Mouse (Mus musculus) midbrain, embryonic 12.5 days (tissue): ENCODE measurements around the gene Zfp990. TPM values are rescaled to one million over a fixed set of nuclear protein-coding genes. Genes with fewer than 3 reads are reported as not detected.
"Not testable (repeated sequence)": the region's sequence is repeated elsewhere in the genome, so short reads cannot be mapped to it uniquely, and the experiment has no call there.

ENCODE experiments used
- ATAC-seq: fragments of 200-750 bp; cut with Nextera tagmentation; 2 replicates; pipeline ENCODE4 v1.8.0; 2017; ENCODE audit warnings: low read depth, moderate TSS enrichment, moderate library complexity; ENCODE audit not compliant: low FRiP score
- H3K27ac ChIP-seq: fragments of 300-500 bp; sonication (generic); replicated peaks from 2 replicates; pipeline ENCODE4 v1.5.1; 2016; ENCODE audit warnings: mild to moderate bottlenecking
- H3K27me3 ChIP-seq: fragments of 300-500 bp; sonication (generic); 2 replicates; pipeline ENCODE4 v1.6.1; 2016; ENCODE audit warnings: mild to moderate bottlenecking
- H3K36me3 ChIP-seq: fragments of 300-500 bp; sonication (generic); 2 replicates; pipeline ENCODE4 v1.6.1; 2016
- H3K4me1 ChIP-seq: fragments of 300-500 bp; sonication (generic); 2 replicates; pipeline ENCODE4 v1.6.1; 2016
- H3K4me2 ChIP-seq: fragments of 300-500 bp; sonication (generic); replicated peaks from 2 replicates; pipeline ENCODE4 v1.6.1; 2016; ENCODE audit warnings: mild to moderate bottlenecking, moderate library complexity
- H3K4me3 ChIP-seq: fragments of 300-500 bp; sonication (generic); 2 replicates; pipeline ENCODE4 v1.5.1; 2016; ENCODE audit warnings: mild to moderate bottlenecking
- H3K9ac ChIP-seq: fragments of 300-500 bp; sonication (generic); replicated peaks from 2 replicates; pipeline ENCODE4 v1.6.1; 2016; ENCODE audit warnings: mild to moderate bottlenecking, moderate library complexity
- H3K9me3 ChIP-seq: fragments of 300-500 bp; sonication (generic); 2 replicates; pipeline ENCODE4 v1.6.1; 2016; ENCODE audit warnings: mild to moderate bottlenecking
- WGBS: fragments of 180-500 bp; shearing (Covaris S2); methylation state at CpG from one replicate; pipeline ENCODE4 v1.1.7; 2016; 5-methylcytosine and 5-hydroxymethylcytosine counted together
- polyA plus RNA-seq: library from polyadenylated mRNA; unstranded; fragments of >200 nt; fragmentation: Nextera tagmentation; extraction: Ambion mirVana; gene quantifications from 2 replicates; pipeline ENCODE4 v1.2.1, GENCODE M21; 2016

Gene Zfp990
- polyA plus RNA-seq, result not detected in 2 replicates

- not testable (repeated sequence) for H3K4me2 ChIP-seq, H3K27me3 ChIP-seq, H3K27ac ChIP-seq, H3K36me3 ChIP-seq, ATAC-seq, H3K9me3 ChIP-seq, H3K4me3 ChIP-seq, H3K9ac ChIP-seq, H3K4me1 ChIP-seq
- 90% methylated on average over 4 of the region's 4 CpGs for WGBS
These were observed at the start of gene Zfp990 for GRCm38 (mm10) chr4:145510459-145510858. Gene Zfp990 (plus strand): TSS chr4:145510759.

- H3K4me3 ChIP-seq, result peak overlapping the region; percentile 33
- 17% methylated on average over 62 of the region's 68 CpGs for WGBS
- H3K27ac ChIP-seq, H3K9ac ChIP-seq, H3K4me1 ChIP-seq, H3K36me3 ChIP-seq, H3K9me3 ChIP-seq, H3K27me3 ChIP-seq, ATAC-seq: not testable (repeated sequence)
- H3K4me2 ChIP-seq, result peak overlapping the region; percentile 48
These were observed 46.9 kb upstream of the Zfp990 start for GRCm38 (mm10) chr4:145463553-145464253.

- Histone ChIP-seq H3K4me3 (no peak overlapping the region), H3K36me3 (no peaks in the 10 kb centered on the region), H3K27me3 (no peaks in the 10 kb centered on the region), H3K4me1 (no peaks in the 10 kb centered on the region), H3K9ac (no peak overlapping the region), H3K9me3 (peaks cover 37% of the 10 kb centered on the region), H3K27ac (no peak overlapping the region), H3K4me2 (no peak overlapping the region)
- ATAC-seq, result no peak
- WGBS, result 78% methylated on average over 3 of the region's 3 CpGs
These were observed 32.4 kb upstream of the Zfp990 start for GRCm38 (mm10) chr4:145478128-145478527.

GRCm38 (mm10) chr4:145480699-145481098 lies 29.9 kb upstream of the Zfp990 start:
- not testable (repeated sequence) for H3K4me3 ChIP-seq, H3K27me3 ChIP-seq, ATAC-seq, H3K27ac ChIP-seq, H3K36me3 ChIP-seq, H3K4me2 ChIP-seq, H3K9ac ChIP-seq, H3K4me1 ChIP-seq
- peaks cover 50% of the 10 kb centered on the region for H3K9me3 ChIP-seq
- WGBS, result 88% methylated on average over 8 of the region's 8 CpGs

GRCm38 (mm10) chr4:145489396-145489795 lies 21.2 kb upstream of the Zfp990 start:
- H3K27me3 ChIP-seq, result no peaks in the 10 kb centered on the region
- no peak for ATAC-seq
- no peak overlapping the region for H3K4me3 ChIP-seq
- H3K36me3 ChIP-seq, result no peaks in the 10 kb centered on the region
- no peak overlapping the region for H3K27ac ChIP-seq
- H3K9ac ChIP-seq, result no peak overlapping the region
- no peaks in the 10 kb centered on the region for H3K4me1 ChIP-seq
- H3K4me2 ChIP-seq, result no peak overlapping the region
- peaks cover 14% of the 10 kb centered on the region; the same call in 1 of the 2 replicates for H3K9me3 ChIP-seq

- Histone ChIP-seq H3K9ac (no peak overlapping the region), H3K4me2 (no peak overlapping the region), H3K4me1 (no peaks in the 10 kb centered on the region), H3K36me3 (no peaks in the 10 kb centered on the region), H3K27me3 (no peaks in the 10 kb centered on the region), H3K4me3 (no peak overlapping the region), H3K9me3 (0 out of 2 replicates have a peak, but pooled peaks cover 5% of the 10 kb centered on the region), H3K27ac (no peak overlapping the region)
- WGBS, result 86% methylated on average over 11 of the region's 11 CpGs
- no peak for ATAC-seq
These were observed 18.4 kb upstream of the Zfp990 start for GRCm38 (mm10) chr4:145492132-145492531.

- not testable (repeated sequence) for H3K27me3 ChIP-seq, ATAC-seq, H3K4me2 ChIP-seq
These were observed 17.2 kb upstream of the Zfp990 start for GRCm38 (mm10) chr4:145493316-145493715.

GRCm38 (mm10) chr4:145514637-145515036 lies 4.1 kb downstream of the Zfp990 start:
- H3K9me3 ChIP-seq, H3K27ac ChIP-seq, H3K9ac ChIP-seq, H3K4me2 ChIP-seq, H3K27me3 ChIP-seq, ATAC-seq, H3K4me1 ChIP-seq, H3K4me3 ChIP-seq, H3K36me3 ChIP-seq: not testable (repeated sequence)
- 49% methylated on average over 2 of the region's 2 CpGs for WGBS

More at GRCm38 (mm10) chr4:145493316-145493715, 17.2 kb upstream of the Zfp990 start:
- not testable (repeated sequence) for H3K4me1 ChIP-seq, H3K4me3 ChIP-seq, H3K9me3 ChIP-seq, H3K36me3 ChIP-seq, H3K27ac ChIP-seq, H3K9ac ChIP-seq
- 81% methylated on average over 2 of the region's 2 CpGs for WGBS

- not testable (repeated sequence) for H3K9ac ChIP-seq, H3K4me3 ChIP-seq, ATAC-seq, H3K27ac ChIP-seq, H3K36me3 ChIP-seq, H3K4me2 ChIP-seq, H3K4me1 ChIP-seq, H3K9me3 ChIP-seq, H3K27me3 ChIP-seq
- WGBS, result 80% methylated on average over 4 of the region's 4 CpGs
These were observed 5.4 kb downstream of the Zfp990 start for GRCm38 (mm10) chr4:145515776-145516565.

- 67% methylated on average over 1 of the region's 1 CpGs for WGBS
- not testable (repeated sequence) for H3K4me3 ChIP-seq, H3K27me3 ChIP-seq, H3K9me3 ChIP-seq, H3K4me1 ChIP-seq, H3K27ac ChIP-seq, H3K36me3 ChIP-seq, H3K4me2 ChIP-seq, H3K9ac ChIP-seq, ATAC-seq
These were observed 6.8 kb downstream of the Zfp990 start for GRCm38 (mm10) chr4:145517391-145517790.

- peaks cover 41% of the 10 kb centered on the region for H3K9me3 ChIP-seq
- H3K4me2 ChIP-seq, H3K4me3 ChIP-seq, H3K27ac ChIP-seq, H3K4me1 ChIP-seq, H3K36me3 ChIP-seq, H3K9ac ChIP-seq, H3K27me3 ChIP-seq, ATAC-seq: not testable (repeated sequence)
- WGBS, result 73% methylated on average over 5 of the region's 5 CpGs
These were observed 33.3 kb downstream of the Zfp990 start for GRCm38 (mm10) chr4:145543861-145544260.

- not testable (repeated sequence) for ATAC-seq, H3K4me1 ChIP-seq, H3K27ac ChIP-seq, H3K27me3 ChIP-seq, H3K4me3 ChIP-seq, H3K36me3 ChIP-seq, H3K4me2 ChIP-seq, H3K9ac ChIP-seq
- 28% methylated on average over 2 of the region's 2 CpGs for WGBS
- H3K9me3 ChIP-seq, result peaks cover 48% of the 10 kb centered on the region
These were observed 34.5 kb downstream of the Zfp990 start for GRCm38 (mm10) chr4:145545106-145545505.
